Mouse (Mus musculus): ENCODE data around the gene Ttyh1. TPM values are rescaled to one million over a fixed set of nuclear protein-coding genes. Genes with fewer than 3 reads are reported as not detected.
"Not testable (repeated sequence)": the region's sequence is repeated elsewhere in the genome, so short reads cannot be mapped to it uniquely, and the experiment has no call there.

Ttyh1 gene
- polyA plus RNA-seq, 1 experiment from 2014 or later: 0.38 TPM

DNA sequence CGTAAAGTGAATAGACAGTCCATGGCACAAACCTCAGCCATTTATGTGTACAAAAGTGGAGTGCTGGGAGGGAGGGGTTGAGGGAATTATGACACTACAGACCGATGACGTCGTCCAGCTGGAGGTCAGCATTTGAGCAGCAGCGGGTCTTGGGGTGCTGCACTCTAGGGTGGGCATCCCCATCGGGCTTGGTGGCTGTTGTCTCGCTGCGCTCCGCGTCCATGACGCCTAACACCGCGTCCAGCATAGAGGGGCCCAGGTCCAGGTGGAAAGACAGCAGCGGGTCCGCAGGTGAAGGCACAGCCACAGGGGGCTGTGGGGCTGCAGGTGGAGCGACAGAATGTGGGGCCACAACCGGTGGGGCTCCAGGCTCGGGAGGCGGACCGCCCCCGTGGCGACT is 32.0 kb downstream of the Ttyh1 start:
- ATAC-seq (ENCODE audit: insufficient read depth): no peak
- H3K27ac ChIP-seq (replicated peaks): no peak overlapping the region
- H3K4me1 ChIP-seq (replicated peaks): peaks cover 52% of the 10 kb centered on the region

DNA sequence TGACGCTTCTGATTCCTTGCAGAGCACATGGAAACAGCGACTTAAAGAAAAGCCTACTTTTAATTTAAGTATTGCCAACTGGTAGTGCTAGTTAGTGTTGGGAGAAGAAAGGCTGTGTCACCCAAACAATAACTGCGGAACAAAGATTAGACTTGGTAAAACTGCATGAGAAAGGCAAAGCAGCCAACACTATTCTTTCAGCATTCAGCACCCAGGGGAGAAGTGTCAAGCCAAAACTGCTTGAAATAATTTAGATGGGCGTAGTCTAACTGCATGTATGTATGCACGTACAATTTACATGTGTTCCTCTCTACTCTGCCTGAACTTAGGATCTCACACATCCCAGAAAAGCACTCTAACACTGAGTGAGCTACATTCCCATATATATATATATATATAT is 35.1 kb downstream of the Ttyh1 start:
- Histone ChIP-seq H3K27me3 (peaks cover 11% of the 10 kb centered on the region), H3K4me1 (replicated peaks) (peaks cover 23% of the 10 kb centered on the region), H3K36me3 (replicated peaks) (no peaks in the 10 kb centered on the region), H3K9me3 (replicated peaks) (no peaks in the 10 kb centered on the region), H3K27ac (replicated peaks) (no peak overlapping the region), H3K4me3 (replicated peaks) (no peak overlapping the region), H3K9ac (no peak overlapping the region), H3K4me2 (no peak overlapping the region)
- no peak for ATAC-seq (ENCODE audit: insufficient read depth)
- WGBS (ENCODE audit: insufficient replicate concordance): 56% methylated on average over 5 of the region's 5 CpGs

More for the DNA sequence above, 32.0 kb downstream of the Ttyh1 start:
- Histone ChIP-seq H3K27me3 (peaks cover 11% of the 10 kb centered on the region), H3K9me3 (replicated peaks) (no peaks in the 10 kb centered on the region), H3K4me3 (replicated peaks) (peak overlapping the region; percentile 88; the same call in 1 of the 2 replicates), H3K4me2 (peak overlapping the region; percentile 97), H3K36me3 (replicated peaks) (peaks cover 18% of the 10 kb centered on the region), H3K9ac (no peak overlapping the region; the same call in 1 of the 2 replicates)
- WGBS (ENCODE audit: insufficient replicate concordance): 22% methylated on average over 22 of the region's 22 CpGs

DNA sequence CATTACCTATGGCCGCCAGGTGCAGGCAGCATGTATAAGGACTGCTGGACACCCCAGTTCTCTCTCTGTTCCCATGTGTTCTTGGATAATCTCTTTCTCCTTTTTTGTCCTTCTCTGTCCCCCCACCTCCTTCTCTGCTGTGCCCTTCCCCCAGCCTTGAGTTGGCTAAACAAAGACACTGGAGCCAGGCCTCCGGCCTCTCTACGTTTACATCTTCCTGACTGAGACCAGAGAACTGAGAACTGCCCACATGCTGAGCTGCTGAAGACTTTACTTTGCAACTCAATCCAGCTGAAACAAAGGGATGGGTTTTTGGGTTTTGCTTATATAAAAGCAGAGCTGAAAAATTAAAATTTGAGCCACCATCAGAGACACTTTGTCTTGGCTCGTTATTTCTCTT is 35.8 kb downstream of the Ttyh1 start:
- H3K9ac ChIP-seq: no peak overlapping the region
- no peak overlapping the region for H3K4me2 ChIP-seq
- peaks cover 19% of the 10 kb centered on the region for H3K4me1 ChIP-seq (replicated peaks)
- no peaks in the 10 kb centered on the region for H3K36me3 ChIP-seq (replicated peaks)
- peaks cover 11% of the 10 kb centered on the region for H3K27me3 ChIP-seq
- H3K4me3 ChIP-seq (replicated peaks): no peak overlapping the region
- no peak for ATAC-seq (ENCODE audit: insufficient read depth)
- 61% methylated on average over 4 of the region's 4 CpGs for WGBS (ENCODE audit: insufficient replicate concordance)
- no peak overlapping the region for H3K27ac ChIP-seq (replicated peaks)
- no peaks in the 10 kb centered on the region for H3K9me3 ChIP-seq (replicated peaks)

DNA sequence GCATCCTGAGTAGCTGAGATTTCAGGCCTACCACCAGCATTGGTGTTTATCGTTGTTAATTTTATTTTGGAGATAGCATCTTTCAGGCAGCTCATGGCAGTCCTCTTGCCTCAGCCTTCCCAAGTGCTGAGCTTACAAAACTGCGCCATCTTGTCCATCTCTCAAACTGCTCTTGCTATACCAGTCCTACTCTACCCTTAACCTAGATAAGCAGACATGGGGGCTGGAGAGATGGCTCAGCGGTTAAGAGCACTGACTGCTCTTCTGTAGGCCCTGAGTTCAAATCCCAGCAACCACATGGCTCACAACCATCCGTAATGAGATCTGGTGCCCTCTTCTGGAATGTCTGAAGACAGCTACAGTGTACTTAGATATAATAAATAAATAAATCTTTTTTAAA is 42.4 kb downstream of the Ttyh1 start:
- not testable (repeated sequence) for H3K27ac ChIP-seq (replicated peaks); H3K9me3 ChIP-seq (replicated peaks); H3K4me3 ChIP-seq (replicated peaks); H3K9ac ChIP-seq; ATAC-seq (ENCODE audit: insufficient read depth); H3K4me2 ChIP-seq; H3K27me3 ChIP-seq; H3K36me3 ChIP-seq (replicated peaks)
- 77% methylated on average over 4 of the region's 4 CpGs for WGBS (ENCODE audit: insufficient replicate concordance)
- H3K4me1 ChIP-seq (replicated peaks): peaks cover 15% of the 10 kb centered on the region

DNA sequence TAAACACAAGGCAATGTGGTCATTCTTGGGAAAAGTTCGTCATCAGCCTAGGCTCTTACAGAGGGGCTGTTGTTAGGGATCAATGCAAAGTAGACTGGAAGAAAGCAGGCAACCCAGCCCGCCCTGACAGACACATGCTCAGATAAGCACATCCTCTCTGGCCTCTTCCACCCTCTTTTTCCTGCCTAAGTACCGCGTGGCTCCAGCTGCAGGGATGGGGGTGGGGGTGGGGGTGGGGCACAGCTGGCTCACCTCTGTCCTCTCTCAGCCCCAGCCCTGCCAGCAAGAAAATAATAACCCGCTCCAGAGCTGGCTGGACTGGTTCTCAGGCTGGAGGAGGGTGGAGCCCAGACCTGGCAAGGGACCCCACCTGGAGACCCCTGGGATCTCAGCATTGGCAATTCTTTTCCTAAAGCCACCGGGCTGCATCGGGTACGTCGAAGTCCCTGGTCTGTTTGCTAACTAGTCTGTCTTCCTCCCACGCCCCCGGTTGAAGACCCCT is 44.4 kb downstream of the Ttyh1 start:
- H3K4me2 ChIP-seq: peak overlapping the region; percentile 57
- ATAC-seq (ENCODE audit: insufficient read depth): peak; percentile 35; the same call in 1 of the 2 replicates
- H3K4me1 ChIP-seq (replicated peaks): peaks cover 15% of the 10 kb centered on the region
- H3K4me3 ChIP-seq (replicated peaks): peak overlapping the region; percentile 49
- peak overlapping the region; percentile 14; the same call in 1 of the 2 replicates for H3K27ac ChIP-seq (replicated peaks)
- no peaks in the 10 kb centered on the region for H3K9me3 ChIP-seq (replicated peaks)
- WGBS (ENCODE audit: insufficient replicate concordance): under 1% methylated on average over 11 of the region's 11 CpGs
- 0 out of 2 replicates have a peak overlapping the region, but pooled peaks have one; percentile 8 for H3K9ac ChIP-seq
- no peaks in the 10 kb centered on the region for H3K36me3 ChIP-seq (replicated peaks)
- H3K27me3 ChIP-seq: no peaks in the 10 kb centered on the region

DNA sequence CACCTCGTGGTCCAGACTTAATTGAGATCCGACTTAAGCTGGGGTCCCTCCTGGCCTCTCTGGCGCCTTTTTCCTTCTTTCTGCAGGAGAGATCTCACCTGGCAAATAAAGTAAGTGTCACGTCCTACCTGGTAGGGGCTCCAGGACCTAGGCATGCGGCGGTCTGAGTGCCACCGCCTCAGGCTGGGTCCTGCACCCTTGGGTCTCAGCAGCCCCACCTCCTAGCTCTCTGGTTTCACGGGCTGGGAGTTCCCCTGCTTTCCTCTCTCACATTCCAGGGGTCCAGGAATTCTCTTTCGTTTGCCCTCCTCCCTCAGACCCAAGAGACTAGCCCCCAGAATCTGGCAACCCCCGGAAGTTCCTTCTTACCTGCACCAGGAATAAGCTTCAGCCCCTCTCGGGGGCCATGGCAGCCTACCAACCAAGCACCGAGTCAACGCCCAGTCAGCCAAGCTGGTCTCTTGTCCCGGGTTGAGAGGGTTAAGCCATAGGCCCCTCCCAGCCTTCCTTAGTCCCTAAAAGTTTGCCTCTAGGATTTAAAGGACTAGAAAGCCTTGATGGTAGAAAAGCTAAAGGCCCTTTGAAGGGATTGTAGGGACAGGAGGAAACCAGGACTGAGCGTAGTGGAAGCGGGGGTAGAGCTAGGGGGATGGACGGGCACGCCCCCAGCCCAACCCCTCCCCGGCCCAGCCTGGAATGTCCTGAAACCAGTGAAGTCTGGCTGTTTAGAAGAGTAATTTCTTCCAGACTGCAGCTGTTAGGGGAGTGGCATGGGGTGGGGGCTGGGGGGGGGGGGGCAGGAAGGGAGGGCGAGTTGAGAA is 45.1 kb downstream of the Ttyh1 start, which contains the start of gene Cdc42ep5:
Gene Cdc42ep5, minus strand, starts transcription at position 771 of the 821 bp plus-strand sequence.
- no peaks in the 10 kb centered on the region for H3K36me3 ChIP-seq (replicated peaks)
- H3K4me3 ChIP-seq (replicated peaks): peak within 1 kb of the TSS; percentile 49
- ATAC-seq (ENCODE audit: insufficient read depth): peak; percentile 73
- H3K9me3 ChIP-seq (replicated peaks): no peaks in the 10 kb centered on the region
- peak within 1 kb of the TSS; percentile 8; the same call in 1 of the 2 replicates for H3K9ac ChIP-seq
- H3K4me2 ChIP-seq: peak within 1 kb of the TSS; percentile 57
- WGBS (ENCODE audit: insufficient replicate concordance): 2% methylated on average over 19 of the region's 20 CpGs
- peaks cover 15% of the 10 kb centered on the region for H3K4me1 ChIP-seq (replicated peaks)
- H3K27me3 ChIP-seq: no peaks in the 10 kb centered on the region
- H3K27ac ChIP-seq (replicated peaks): peak within 1 kb of the TSS; percentile 14; the same call in 1 of the 2 replicates

DNA sequence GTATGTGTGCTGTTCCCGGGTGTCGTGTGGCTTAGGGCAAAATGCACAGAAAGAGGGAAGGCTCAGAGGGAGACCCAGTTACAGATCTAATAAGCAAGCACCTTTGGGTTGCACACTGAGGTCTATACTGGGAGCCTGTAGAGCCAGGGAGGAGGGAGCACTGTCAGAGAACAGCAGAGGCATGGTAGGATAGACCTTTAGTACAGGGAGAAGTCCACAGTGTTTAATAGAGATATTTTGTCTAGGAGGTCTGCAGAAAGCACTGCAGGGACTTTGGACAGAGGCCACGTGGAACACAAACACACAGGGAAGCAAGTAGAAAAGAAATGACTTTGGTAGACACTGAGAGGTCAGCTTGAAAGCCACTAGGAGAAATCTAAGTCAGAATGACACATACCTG is 46.1 kb downstream of the Ttyh1 start:
- no peak overlapping the region for H3K9ac ChIP-seq
- ATAC-seq (ENCODE audit: insufficient read depth): no peak
- H3K36me3 ChIP-seq (replicated peaks): no peaks in the 10 kb centered on the region
- H3K27me3 ChIP-seq: no peaks in the 10 kb centered on the region
- 21% methylated on average over 3 of the region's 3 CpGs for WGBS (ENCODE audit: insufficient replicate concordance)
- H3K4me1 ChIP-seq (replicated peaks): peaks cover 15% of the 10 kb centered on the region
- no peak overlapping the region for H3K27ac ChIP-seq (replicated peaks)
- 0 out of 2 replicates have a peak overlapping the region, but pooled peaks have one; percentile 49 for H3K4me3 ChIP-seq (replicated peaks)
- peak overlapping the region; percentile 57 for H3K4me2 ChIP-seq
- H3K9me3 ChIP-seq (replicated peaks): no peaks in the 10 kb centered on the region

DNA sequence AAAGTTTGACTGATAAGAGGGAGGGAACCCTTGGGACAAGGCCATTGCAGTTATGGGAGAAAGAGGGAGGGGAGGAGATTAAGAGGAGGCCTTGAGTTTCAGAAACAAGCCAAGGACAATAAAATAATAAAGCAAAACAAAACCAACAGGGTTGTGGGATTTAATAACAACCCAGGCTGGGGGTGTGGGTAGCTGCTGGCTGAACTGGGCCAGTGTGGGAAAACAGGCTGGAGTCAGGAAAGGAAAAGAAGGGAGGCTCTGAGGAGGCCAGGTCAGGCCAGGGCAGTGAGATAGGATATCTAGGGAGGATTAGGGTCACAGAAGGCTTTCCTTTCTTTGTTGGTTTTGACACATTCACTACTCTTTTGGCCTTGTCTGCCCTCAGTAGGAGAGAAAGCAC is 47.9 kb downstream of the Ttyh1 start:
- peaks cover 15% of the 10 kb centered on the region for H3K4me1 ChIP-seq (replicated peaks)
- no peak for ATAC-seq (ENCODE audit: insufficient read depth)
- no peak overlapping the region for H3K27ac ChIP-seq (replicated peaks)
- H3K9me3 ChIP-seq (replicated peaks): no peaks in the 10 kb centered on the region
- no peak overlapping the region for H3K4me3 ChIP-seq (replicated peaks)
- H3K9ac ChIP-seq: no peak overlapping the region
- H3K36me3 ChIP-seq (replicated peaks): no peaks in the 10 kb centered on the region
- H3K27me3 ChIP-seq: no peaks in the 10 kb centered on the region
- H3K4me2 ChIP-seq: no peak overlapping the region

DNA sequence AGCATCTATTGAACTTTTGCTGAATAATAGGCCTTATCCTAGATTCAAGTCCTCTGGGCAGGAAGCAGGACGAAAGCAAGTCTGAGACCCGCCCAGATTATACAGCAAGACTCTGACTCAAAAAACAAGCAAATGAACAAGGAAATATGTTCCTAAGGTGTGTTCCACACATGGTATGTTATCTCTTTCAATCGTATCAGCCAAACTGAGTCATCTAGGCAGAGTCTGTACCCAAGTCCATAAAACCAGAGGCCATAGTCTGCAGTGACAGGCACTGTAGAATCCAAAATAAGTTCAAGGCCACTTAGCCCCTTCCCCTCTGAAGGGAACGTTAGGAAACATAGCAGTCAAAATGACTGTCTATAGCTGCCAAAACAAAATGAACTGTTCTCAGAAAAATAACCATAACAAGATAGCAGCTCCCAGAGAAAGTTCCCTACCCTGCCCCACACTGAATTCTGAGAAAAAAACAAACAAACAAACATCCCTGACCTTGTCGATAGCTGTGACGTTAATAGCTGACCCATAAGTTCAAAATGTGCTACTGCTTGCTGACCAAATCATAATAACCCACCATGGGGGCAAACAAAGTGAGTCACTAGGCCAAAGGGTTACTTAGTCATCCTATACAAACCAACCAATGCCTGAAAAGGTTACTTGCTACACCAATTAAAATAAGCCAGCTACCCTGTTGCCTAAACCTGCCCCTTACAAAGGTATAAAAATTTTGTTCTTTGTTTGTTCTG is 51.2 kb downstream of the Ttyh1 start:
- Histone ChIP-seq H3K4me2 (no peak overlapping the region), H3K4me1 (replicated peaks) (0 out of 2 replicates have a peak, but pooled peaks cover 1% of the 10 kb centered on the region), H3K4me3 (replicated peaks) (no peak overlapping the region), H3K9ac (no peak overlapping the region), H3K27me3 (no peaks in the 10 kb centered on the region), H3K9me3 (replicated peaks) (no peaks in the 10 kb centered on the region), H3K36me3 (replicated peaks) (no peaks in the 10 kb centered on the region), H3K27ac (replicated peaks) (no peak overlapping the region)
- no peak for ATAC-seq (ENCODE audit: insufficient read depth)
- WGBS (ENCODE audit: insufficient replicate concordance): 50% methylated on average over 6 of the region's 6 CpGs

DNA sequence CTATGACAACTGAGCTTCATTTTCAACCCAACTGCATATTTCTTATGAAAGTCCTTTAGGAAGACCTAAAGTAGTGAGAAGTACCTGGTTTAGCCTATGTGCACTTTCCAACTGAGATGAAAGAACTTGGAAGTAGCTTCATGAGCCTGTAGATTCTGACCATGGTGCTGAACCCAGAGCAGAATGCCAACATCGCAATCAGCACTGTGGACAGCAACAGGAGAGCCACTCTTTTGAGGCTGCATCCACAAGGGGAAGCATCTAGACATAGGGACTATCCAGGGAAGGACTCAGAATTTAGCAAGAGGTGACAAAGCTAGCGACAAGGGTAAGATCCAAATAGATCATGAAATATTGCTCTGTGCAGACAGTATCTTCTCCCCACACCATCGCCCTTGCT is 59.2 kb downstream of the Ttyh1 start:
- 44% methylated on average over 3 of the region's 3 CpGs for WGBS (ENCODE audit: insufficient replicate concordance)
- Histone ChIP-seq H3K27me3 (no peaks in the 10 kb centered on the region), H3K27ac (replicated peaks) (no peak overlapping the region), H3K36me3 (replicated peaks) (no peaks in the 10 kb centered on the region), H3K4me3 (replicated peaks) (no peak overlapping the region), H3K4me1 (replicated peaks) (no peaks in the 10 kb centered on the region), H3K4me2 (no peak overlapping the region), H3K9me3 (replicated peaks) (no peaks in the 10 kb centered on the region), H3K9ac (no peak overlapping the region)
- ATAC-seq (ENCODE audit: insufficient read depth): no peak
